Mouse (Mus musculus) cerebellum, postnatal 4 days (tissue): ENCODE measurements at regions not wholly inside any gene's neighbourhood (a gene's known extent, or its start where the extent isn't known, plus 50 kb on each side); places are given as distances from the start of the nearest gene placed in this dataset.

ENCODE experiments used
- DNase-seq, 2 experiments: peaks; one replicate each; pipeline ENCODE4 v3.0.0; 2022; ENCODE audit warnings: low spot score in 2 of 2, mixed read lengths in 1 of 2

GRCm38 (mm10) chr3:49200596-49200995 lies 556.5 kb downstream of the Pcdh18 start:
- DNase-seq: no peak

GRCm38 (mm10) chr3:49185555-49185954 lies 571.6 kb downstream of the Pcdh18 start:
- peak in 1 of 2 experiments; percentile 1 for DNase-seq
